Mouse (Mus musculus) hindbrain, embryonic 15.5 days (tissue): ENCODE results near the gene Clrn3. TPM values are rescaled to one million over a fixed set of nuclear protein-coding genes. Genes with fewer than 3 reads are reported as not detected.
"Not testable (repeated sequence)": the region's sequence is repeated elsewhere in the genome, so short reads cannot be mapped to it uniquely, and the experiment has no call there.

ENCODE experiments used
- ATAC-seq: fragments of 200-750 bp; cut with Nextera tagmentation; 2 replicates; pipeline ENCODE4 v1.8.0; 2017; ENCODE audit warnings: low read depth, moderate number of reproducible peaks, moderate TSS enrichment; ENCODE audit not compliant: low FRiP score
- H3K27ac ChIP-seq: fragments of 300-500 bp; sonication (generic); replicated peaks from 2 replicates; pipeline ENCODE4 v1.5.1; 2015; ENCODE audit warnings: mild to moderate bottlenecking, inconsistent platforms
- H3K27me3 ChIP-seq: fragments of 300-500 bp; sonication (generic); 2 replicates; pipeline ENCODE4 v1.6.1; 2015; ENCODE audit warnings: control low read depth, inconsistent platforms
- H3K36me3 ChIP-seq: fragments of 300-500 bp; sonication (generic); 2 replicates; pipeline ENCODE4 v1.6.1; 2015; ENCODE audit warnings: control low read depth, inconsistent platforms
- H3K4me1 ChIP-seq: fragments of 300-500 bp; sonication (generic); replicated peaks from 2 replicates; pipeline ENCODE4 v1.6.1; 2015; ENCODE audit warnings: control low read depth, inconsistent platforms
- H3K4me2 ChIP-seq: fragments of 300-500 bp; sonication (generic); 2 replicates; pipeline ENCODE4 v1.6.1; 2015; ENCODE audit warnings: moderate library complexity, mild to moderate bottlenecking, inconsistent platforms
- H3K4me3 ChIP-seq: fragments of 300-500 bp; sonication (generic); 2 replicates; pipeline ENCODE4 v1.5.1; 2015; ENCODE audit warnings: mild to moderate bottlenecking, inconsistent platforms
- H3K9ac ChIP-seq: fragments of 300-500 bp; sonication (generic); 2 replicates; pipeline ENCODE4 v1.6.1; 2015; ENCODE audit warnings: inconsistent platforms
- H3K9me3 ChIP-seq: fragments of 300-500 bp; sonication (generic); 2 replicates; pipeline ENCODE4 v1.6.1; 2016; ENCODE audit warnings: control low read depth, inconsistent platforms
- WGBS: fragments of 180-500 bp; shearing (Covaris S2); methylation state at CpG from one replicate; pipeline ENCODE4 v1.1.7; 2015; 5-methylcytosine and 5-hydroxymethylcytosine counted together
- polyA plus RNA-seq: library from polyadenylated mRNA; unstranded; fragments of >200 nt; fragmentation: Nextera tagmentation; extraction: Ambion mirVana; gene quantifications from 2 replicates; pipeline ENCODE4 v1.2.1, GENCODE M21; 2015

The Clrn3 gene
- polyA plus RNA-seq = not detected in 2 replicates

GRCm38 (mm10) chr7:135528515-135528914 lies at the start of gene Clrn3:
TSS of gene Clrn3 (minus strand) at chr7:135528654.
- Histone ChIP-seq H3K27me3 (no peaks in the 10 kb centered on the region), H3K9ac (no peak within 1 kb of the TSS), H3K4me1 (no peaks in the 10 kb centered on the region), H3K36me3 (no peaks in the 10 kb centered on the region), H3K4me3 (no peak within 1 kb of the TSS), H3K4me2 (no peak within 1 kb of the TSS), H3K9me3 (no peaks in the 10 kb centered on the region), H3K27ac (no peak within 1 kb of the TSS)
- ATAC-seq = no peak
- WGBS = 89% methylated on average over 7 of the region's 7 CpGs

DNA sequence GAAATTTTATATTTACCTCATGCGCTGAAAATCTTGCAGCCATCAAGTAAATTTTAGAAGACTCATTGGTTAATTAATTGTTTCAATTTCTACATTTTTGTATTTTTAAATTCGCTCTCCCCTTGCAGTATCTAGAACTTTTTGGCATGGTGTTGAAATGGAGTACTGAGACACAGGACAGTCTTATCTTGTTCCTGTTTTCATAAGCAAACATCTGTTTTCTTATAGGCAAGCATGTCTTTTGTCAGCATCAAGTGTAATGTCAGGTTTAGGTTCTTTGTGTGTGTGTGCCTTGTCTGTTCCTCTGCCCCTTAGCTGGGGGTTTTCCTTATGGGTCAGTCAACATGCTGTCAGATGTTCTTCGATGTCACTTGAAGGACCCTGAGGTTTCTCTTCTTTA lies 47.9 kb upstream of the Clrn3 start:
- Histone ChIP-seq H3K4me1 (peaks cover 13% of the 10 kb centered on the region; the same call in 1 of the 2 replicates), H3K9me3 (no peaks in the 10 kb centered on the region), H3K27ac (no peak overlapping the region), H3K27me3 (no peaks in the 10 kb centered on the region), H3K36me3 (no peaks in the 10 kb centered on the region), H3K9ac (no peak overlapping the region), H3K4me2 (no peak overlapping the region), H3K4me3 (no peak overlapping the region)
- 94% methylated on average over 3 of the region's 3 CpGs for WGBS
- ATAC-seq = no peak

DNA sequence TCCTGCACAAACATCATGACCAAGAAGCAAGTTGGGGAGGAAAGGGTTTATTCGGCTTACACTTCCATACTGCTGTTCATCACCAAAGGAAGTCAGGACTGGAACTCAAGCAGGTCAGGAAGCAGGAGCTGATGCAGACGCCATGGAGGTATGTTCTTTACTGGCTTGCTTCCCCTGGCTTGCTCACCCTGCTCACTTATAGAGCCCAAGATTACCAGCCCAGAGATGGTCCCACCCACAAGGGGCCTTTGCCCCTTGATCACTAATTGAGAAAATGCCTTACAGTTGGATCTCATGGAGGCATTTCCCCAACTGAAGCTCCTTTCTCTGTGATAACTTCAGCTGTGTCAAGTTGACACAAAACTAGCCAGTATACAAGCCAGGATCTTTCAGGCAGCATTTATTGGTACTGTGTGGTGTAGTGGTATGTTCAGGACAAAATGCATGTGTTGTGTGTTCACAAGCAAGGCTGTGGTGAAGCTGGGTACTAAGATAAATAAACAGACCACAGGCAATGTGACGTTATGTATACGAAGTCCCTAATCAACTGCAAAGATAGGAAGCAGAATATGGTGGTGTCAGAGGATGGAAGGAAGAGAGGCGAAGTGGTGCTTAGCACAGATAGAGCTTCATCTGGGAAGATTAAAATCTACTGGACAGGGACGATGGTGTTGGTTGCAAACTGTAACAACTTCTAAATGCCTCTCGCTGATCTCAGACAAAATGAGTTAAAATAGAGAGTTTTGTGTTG lies 47.0 kb upstream of the Clrn3 start:
- H3K4me1 ChIP-seq = peaks cover 11% of the 10 kb centered on the region; the same call in 1 of the 2 replicates
- not testable (repeated sequence) for ATAC-seq, H3K27ac ChIP-seq, H3K36me3 ChIP-seq, H3K4me2 ChIP-seq, H3K4me3 ChIP-seq, H3K9me3 ChIP-seq, H3K27me3 ChIP-seq, H3K9ac ChIP-seq
- 89% methylated on average over 7 of the region's 7 CpGs for WGBS

GRCm38 (mm10) chr7:135571951-135572559 lies 43.6 kb upstream of the Clrn3 start:
- Histone ChIP-seq H3K4me2 (no peak overlapping the region), H3K27me3 (no peaks in the 10 kb centered on the region), H3K9ac (no peak overlapping the region), H3K36me3 (no peaks in the 10 kb centered on the region), H3K9me3 (no peaks in the 10 kb centered on the region), H3K27ac (no peak overlapping the region), H3K4me1 (peaks cover 11% of the 10 kb centered on the region; the same call in 1 of the 2 replicates), H3K4me3 (no peak overlapping the region)
- 54% methylated on average over 10 of the region's 10 CpGs for WGBS
- ATAC-seq = no peak

DNA sequence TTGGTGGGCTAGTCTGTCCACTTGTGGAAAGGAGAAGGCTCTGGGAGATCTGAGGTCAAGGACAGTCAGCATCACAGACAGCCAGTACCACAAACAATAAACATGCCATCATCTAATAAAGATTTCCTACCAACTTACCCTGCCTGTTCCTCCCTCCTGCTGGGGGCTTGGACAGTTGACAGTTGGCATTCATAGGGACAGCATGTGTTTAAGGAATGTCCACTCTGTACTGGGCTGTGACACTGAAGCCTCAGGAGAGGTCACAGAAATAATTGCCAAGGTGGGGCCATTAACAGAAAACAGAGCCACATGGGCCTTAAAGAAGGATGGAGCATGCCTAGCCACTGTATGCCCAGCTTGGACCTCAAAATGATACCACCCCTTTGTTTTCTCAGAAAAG lies 42.9 kb upstream of the Clrn3 start:
- Histone ChIP-seq H3K9ac (no peak overlapping the region), H3K36me3 (no peaks in the 10 kb centered on the region), H3K4me3 (no peak overlapping the region), H3K27ac (no peak overlapping the region), H3K4me2 (no peak overlapping the region), H3K27me3 (no peaks in the 10 kb centered on the region), H3K9me3 (no peaks in the 10 kb centered on the region), H3K4me1 (peaks cover 11% of the 10 kb centered on the region; the same call in 1 of the 2 replicates)
- ATAC-seq = no peak

- no peaks in the 10 kb centered on the region for H3K9me3 ChIP-seq
- no peak overlapping the region for H3K4me3 ChIP-seq
- no peaks in the 10 kb centered on the region for H3K36me3 ChIP-seq
- H3K4me1 ChIP-seq = peaks cover 6% of the 10 kb centered on the region; the same call in 1 of the 2 replicates
- no peaks in the 10 kb centered on the region for H3K27me3 ChIP-seq
- no peak overlapping the region for H3K9ac ChIP-seq
- WGBS = 49% methylated on average over 2 of the region's 2 CpGs
- ATAC-seq = no peak
- H3K27ac ChIP-seq = no peak overlapping the region
- H3K4me2 ChIP-seq = no peak overlapping the region
These were observed 40.1 kb upstream of the Clrn3 start for GRCm38 (mm10) chr7:135568550-135568949.

GRCm38 (mm10) chr7:135567582-135567981 lies 39.1 kb upstream of the Clrn3 start:
- WGBS = 84% methylated on average over 1 of the region's 1 CpGs
- Histone ChIP-seq H3K27ac (no peak overlapping the region), H3K9ac (no peak overlapping the region), H3K9me3 (no peaks in the 10 kb centered on the region), H3K4me2 (no peak overlapping the region), H3K4me3 (no peak overlapping the region), H3K27me3 (no peaks in the 10 kb centered on the region), H3K4me1 (peaks cover 6% of the 10 kb centered on the region; the same call in 1 of the 2 replicates), H3K36me3 (no peaks in the 10 kb centered on the region)
- ATAC-seq = no peak

DNA sequence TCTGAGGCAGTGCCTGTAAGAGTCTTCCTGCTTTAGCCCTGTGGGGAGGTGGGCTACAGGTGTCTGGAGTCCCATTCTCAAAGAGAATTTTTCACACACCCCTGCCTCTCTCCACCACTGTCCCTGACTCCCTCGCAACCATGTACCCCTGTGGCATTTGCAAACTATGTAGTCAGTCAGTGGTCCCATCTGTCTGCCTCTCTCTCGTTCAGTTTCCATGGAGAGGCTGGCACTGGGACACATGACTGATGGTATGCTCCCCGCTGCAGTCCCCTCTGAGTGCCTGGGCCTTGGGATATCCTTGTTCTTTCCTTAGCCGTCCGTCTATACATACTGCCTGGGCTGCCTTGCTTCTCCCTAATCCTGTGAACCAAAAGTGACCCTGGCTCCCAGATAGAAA lies 37.6 kb upstream of the Clrn3 start:
- 55% methylated on average over 5 of the region's 5 CpGs for WGBS
- H3K27ac ChIP-seq = no peak overlapping the region

DNA sequence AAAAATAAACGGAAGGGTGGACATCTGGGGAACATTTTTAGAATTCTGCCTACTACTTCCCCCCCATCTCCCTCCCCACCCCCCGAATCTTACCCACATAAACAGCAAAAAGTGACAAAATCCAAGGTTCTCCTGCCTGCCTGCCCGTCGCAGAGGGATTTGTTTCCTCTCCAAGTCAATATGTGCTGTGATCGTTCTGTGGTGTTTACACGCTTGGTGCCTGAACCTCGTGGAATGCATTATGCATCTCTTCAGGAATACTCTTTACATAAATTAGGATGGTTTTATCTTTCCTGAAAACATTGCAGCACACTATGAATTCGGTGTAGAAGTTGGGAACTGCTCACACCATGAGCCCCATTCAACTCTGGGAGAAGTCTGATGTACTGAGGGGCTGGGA lies 35.6 kb upstream of the Clrn3 start:
- 70% methylated on average over 8 of the region's 8 CpGs for WGBS
- Histone ChIP-seq H3K9me3 (no peaks in the 10 kb centered on the region), H3K9ac (no peak overlapping the region), H3K4me2 (no peak overlapping the region), H3K36me3 (no peaks in the 10 kb centered on the region), H3K4me1 (peaks cover 6% of the 10 kb centered on the region; the same call in 1 of the 2 replicates), H3K27ac (no peak overlapping the region), H3K4me3 (no peak overlapping the region), H3K27me3 (no peaks in the 10 kb centered on the region)
- no peak for ATAC-seq

More for the DNA sequence above, 37.6 kb upstream of the Clrn3 start:
- Histone ChIP-seq H3K4me2 (no peak overlapping the region), H3K9me3 (no peaks in the 10 kb centered on the region), H3K4me1 (peaks cover 6% of the 10 kb centered on the region; the same call in 1 of the 2 replicates), H3K36me3 (no peaks in the 10 kb centered on the region), H3K9ac (no peak overlapping the region), H3K4me3 (no peak overlapping the region), H3K27me3 (no peaks in the 10 kb centered on the region)
- no peak for ATAC-seq

DNA sequence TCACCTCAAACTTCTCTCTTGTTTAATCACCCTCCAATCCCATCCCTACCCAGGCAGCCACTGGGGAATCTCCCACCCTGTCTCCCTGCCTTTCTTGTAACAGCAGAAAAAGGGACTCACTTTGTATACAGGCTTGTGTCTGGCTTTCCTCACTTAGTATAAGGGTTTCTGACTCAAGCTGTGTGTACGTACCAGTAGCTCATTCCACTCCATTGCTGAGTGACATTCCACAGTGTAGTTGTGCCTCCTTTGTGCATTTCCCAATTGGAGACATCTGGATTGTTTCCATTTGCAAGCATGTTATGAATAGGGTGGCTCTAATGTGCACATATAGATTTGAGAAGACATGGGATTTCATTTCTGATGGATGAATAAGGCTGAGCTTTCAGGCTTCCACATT lies 31.8 kb upstream of the Clrn3 start:
- H3K4me1 ChIP-seq = peaks cover 6% of the 10 kb centered on the region; the same call in 1 of the 2 replicates
- ATAC-seq = no peak
- H3K4me3 ChIP-seq = no peak overlapping the region
- H3K9me3 ChIP-seq = no peaks in the 10 kb centered on the region
- H3K36me3 ChIP-seq = no peaks in the 10 kb centered on the region
- no peaks in the 10 kb centered on the region for H3K27me3 ChIP-seq
- no peak overlapping the region for H3K4me2 ChIP-seq
- no peak overlapping the region for H3K9ac ChIP-seq
- no peak overlapping the region for H3K27ac ChIP-seq
- 80% methylated on average over 1 of the region's 1 CpGs for WGBS

DNA sequence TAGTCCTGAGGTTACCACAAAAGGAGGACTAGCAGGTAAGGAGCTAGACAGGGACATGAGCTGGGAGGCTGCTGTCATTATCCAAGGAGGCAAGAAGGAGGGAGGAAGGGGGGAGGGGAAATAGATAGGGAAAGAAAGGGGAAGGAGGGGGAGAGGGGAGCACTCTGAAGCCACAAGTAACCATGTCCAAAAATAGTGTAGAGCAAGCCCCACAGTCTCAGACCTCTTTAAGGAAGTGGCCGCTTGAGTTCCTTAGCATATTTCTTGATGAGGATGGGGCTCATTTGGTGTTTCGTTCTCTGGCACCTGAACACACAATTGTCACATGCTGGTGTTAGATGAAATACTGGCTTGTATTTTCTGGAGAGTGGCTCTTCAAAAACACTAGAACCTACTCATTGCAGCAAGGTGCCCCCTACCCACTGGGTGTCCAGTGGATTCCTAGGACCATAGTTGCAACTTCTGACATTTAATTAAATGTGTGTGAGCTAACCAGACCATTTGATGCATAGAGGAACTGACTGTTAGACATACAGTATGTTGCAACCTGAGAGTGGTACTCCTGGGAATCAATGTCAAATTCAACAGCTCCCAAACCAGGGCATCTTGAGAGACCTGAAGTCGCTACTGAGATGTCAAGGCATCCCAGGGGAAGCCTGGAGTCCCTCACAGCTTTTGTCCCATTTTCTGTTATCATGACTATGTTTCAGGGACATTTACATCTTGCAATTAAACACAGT lies 28.4 kb upstream of the Clrn3 start:
- Histone ChIP-seq H3K9ac (no peak overlapping the region), H3K4me1 (peaks cover 4% of the 10 kb centered on the region; the same call in 1 of the 2 replicates), H3K36me3 (no peaks in the 10 kb centered on the region), H3K27ac (no peak overlapping the region), H3K4me3 (no peak overlapping the region), H3K4me2 (no peak overlapping the region), H3K9me3 (no peaks in the 10 kb centered on the region), H3K27me3 (no peaks in the 10 kb centered on the region)
- WGBS = 84% methylated on average over 3 of the region's 3 CpGs
- no peak for ATAC-seq

GRCm38 (mm10) chr7:135553550-135553949 lies 25.1 kb upstream of the Clrn3 start:
- H3K4me1 ChIP-seq = peaks cover 10% of the 10 kb centered on the region
- H3K27me3 ChIP-seq = no peaks in the 10 kb centered on the region
- no peak for ATAC-seq
- no peak overlapping the region for H3K27ac ChIP-seq
- no peak overlapping the region for H3K4me2 ChIP-seq
- no peaks in the 10 kb centered on the region for H3K36me3 ChIP-seq
- 91% methylated on average over 3 of the region's 3 CpGs for WGBS
- H3K9me3 ChIP-seq = no peaks in the 10 kb centered on the region
- no peak overlapping the region for H3K9ac ChIP-seq
- H3K4me3 ChIP-seq = no peak overlapping the region
